In the genomic region with DNA sequence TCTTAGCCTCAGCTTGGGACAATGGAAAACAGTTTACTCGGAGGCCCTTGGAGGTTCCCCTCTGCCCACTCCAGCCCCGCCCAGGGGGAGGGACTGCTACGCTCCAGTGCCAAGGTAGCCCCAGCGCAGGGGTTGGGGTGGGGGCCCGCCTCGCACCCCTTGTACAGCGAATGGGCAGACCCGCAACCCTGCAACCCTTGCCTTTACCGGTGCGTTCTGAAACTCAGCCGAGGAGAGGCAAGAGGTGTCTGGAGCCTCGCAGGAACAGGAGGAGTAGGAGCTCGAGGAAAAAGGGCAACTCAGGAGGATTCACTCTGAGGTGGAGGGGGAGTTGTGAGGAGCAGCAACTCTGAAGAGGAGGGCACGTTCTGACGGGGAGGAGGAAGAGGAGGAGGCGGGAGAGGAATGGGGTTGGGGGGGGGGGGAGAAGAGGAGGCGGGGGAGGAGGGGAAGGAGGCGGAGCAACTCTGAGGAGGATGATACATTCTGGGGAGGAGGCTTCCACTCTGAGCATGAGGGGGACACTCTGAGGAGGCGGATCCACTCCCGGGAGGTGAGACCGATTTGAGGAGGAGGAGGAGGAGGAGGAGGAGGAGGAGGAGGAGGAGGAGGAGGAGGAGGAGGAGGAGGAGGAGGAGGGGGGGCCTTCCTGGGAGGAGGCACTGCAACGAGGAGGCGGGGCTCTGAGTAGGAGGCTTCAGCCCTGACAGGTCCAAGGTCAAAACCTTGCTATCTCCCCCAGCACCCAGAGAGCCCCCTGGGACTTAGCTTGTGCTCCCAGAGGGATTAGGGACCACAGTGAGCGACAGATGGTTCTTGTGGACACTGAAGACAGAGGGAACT, we compare ENCODE assay signal across 7 mouse cellular contexts. TPM values are rescaled to one million over a fixed set of nuclear protein-coding genes. Genes with fewer than 3 reads are reported as not detected.
A peak's percentile ranks its signal among the peaks of the same experiment; 100 is the strongest.
DNase-seq lines count a peak whose midpoint lies in the region; ATAC-seq and TF ChIP-seq lines count a peak whose summit lies in the region.

A gene (minus strand): TSS at position 390 of the 843 bp plus-strand sequence.

- TF ChIP-seq EP300 in MEL (IDR thresholded peaks at IDR 0.05; ENCODE audit: low read depth in 1 of 2, low read length in 2 of 2), result no peak

- no peak for TF ChIP-seq RAD21 in MEL (IDR thresholded peaks at IDR 0.05; ENCODE audit: low read depth, low read length)

- H3K4me2 ChIP-seq in forebrain, embryonic 13.5 days, result peak within 1 kb of the TSS; percentile 60

- peak; percentile 80 for ATAC-seq in forebrain, embryonic 13.5 days

- no peak within 1 kb of the TSS for H3K9ac ChIP-seq in MEL (ENCODE audit: control insufficient read depth, low read depth, low read length, poor library complexity, severe bottlenecking)
- H3K9ac ChIP-seq in forebrain, embryonic 13.5 days, result peak within 1 kb of the TSS; percentile 28

- H3K36me3 ChIP-seq in MEL (ENCODE audit: control insufficient read depth in 1 of 2, insufficient read depth in 2 of 2, low read length in 2 of 2), result no peaks in the 10 kb centered on the region
- no peaks in the 10 kb centered on the region for H3K36me3 ChIP-seq in forebrain, embryonic 13.5 days (ENCODE audit: poor library complexity, severe bottlenecking)

- TF ChIP-seq CTCF in MEL (IDR thresholded peaks at IDR 0.05 in 2 of 3, conservative IDR thresholded peaks at IDR 0.05 in 1 of 3; ENCODE audit: control insufficient read depth in 1 of 3, insufficient read depth in 1 of 3, low read depth in 2 of 3, low read length in 3 of 3, poor library complexity in 1 of 3, severe bottlenecking in 1 of 3), result no peak
- no peak for TF ChIP-seq CTCF in bone marrow, adult 2 months (IDR thresholded peaks at IDR 0.05; ENCODE audit: control insufficient read depth, insufficient read depth, low read length)

- peak within 1 kb of the TSS; percentile 4 to 37; a peak in 1 of 4 replicates for H3K4me3 ChIP-seq in MEL (ENCODE audit: control insufficient read depth in 1 of 2, insufficient read depth in 1 of 2, low read depth in 2 of 2, low read length in 2 of 2)
- H3K4me3 ChIP-seq in bone marrow, adult 2 months (replicated peaks; ENCODE audit: control insufficient read depth, low read depth, low read length), result peak within 1 kb of the TSS; percentile 67
- H3K4me3 ChIP-seq in forebrain, embryonic 13.5 days, result peak within 1 kb of the TSS; percentile 35

- WGBS in bone marrow, adult 2 months, result 5% methylated on average over 18 of the region's 24 CpGs
- under 1% methylated on average over 17 of the region's 24 CpGs for WGBS in forebrain, embryonic 13.5 days

- no peaks in the 10 kb centered on the region for H3K9me3 ChIP-seq in MEL (replicated peaks; ENCODE audit: insufficient read depth, low read length)
- no peaks in the 10 kb centered on the region for H3K9me3 ChIP-seq in forebrain, embryonic 13.5 days (replicated peaks)

- no peaks in the 10 kb centered on the region for H3K4me1 ChIP-seq in MEL (ENCODE audit: control insufficient read depth in 1 of 2, insufficient read depth in 2 of 2, low read length in 2 of 2)
- no peaks in the 10 kb centered on the region; the same call in 1 of the 2 replicates for H3K4me1 ChIP-seq in bone marrow, adult 2 months (ENCODE audit: control insufficient read depth, insufficient read depth, low read length)
- H3K4me1 ChIP-seq in forebrain, embryonic 13.5 days, result peaks cover 29% of the 10 kb centered on the region

- peak; percentile 7 for DNase-seq in MEL (ENCODE audit: low read depth, low spot score)
- DNase-seq in heart, postnatal 36 days, result peak; percentile 65 to 74
- peak; percentile 43 to 61 for DNase-seq in layer of hippocampus, postnatal 10 days (ENCODE audit: low spot score in 2 of 2)
- DNase-seq in lung, postnatal 25 days (ENCODE audit: low spot score), result peak; percentile 59
- DNase-seq in retina, embryonic 14.5 days (ENCODE audit: low spot score), result peak; percentile 58

- no peaks in the 10 kb centered on the region for H3K79me2 ChIP-seq in MEL (ENCODE audit: control insufficient read depth, insufficient read depth, low read length, poor library complexity)

- no peak for TF ChIP-seq POLR2A in MEL (IDR thresholded peaks at IDR 0.05; ENCODE audit: control insufficient read depth in 1 of 2, insufficient read depth in 1 of 2, low read depth in 1 of 2, low read length in 2 of 2, poor library complexity in 1 of 2)
- TF ChIP-seq POLR2A in bone marrow, adult 2 months (IDR thresholded peaks at IDR 0.05; ENCODE audit: borderline replicate concordance, control insufficient read depth, low read depth, low read length), result no peak

- no peak within 1 kb of the TSS for H3K27ac ChIP-seq in MEL (ENCODE audit: control insufficient read depth, low read depth, low read length)
- H3K27ac ChIP-seq in bone marrow, adult 2 months (ENCODE audit: control insufficient read depth, insufficient read depth, low read depth, low read length, poor library complexity), result peak within 1 kb of the TSS; percentile 72; the same call in 1 of the 2 replicates
- no peak within 1 kb of the TSS for H3K27ac ChIP-seq in forebrain, embryonic 13.5 days

- intact Hi-C loops in heart, postnatal 36 days (cut with DNase I), result loop anchor here (2.0 kb wide), 1 partner anchor 37 kb away; no protein-coding TSS in a partner anchor

- H3K27me3 ChIP-seq in MEL (ENCODE audit: control insufficient read depth in 1 of 2, insufficient read depth in 2 of 2, low read length in 2 of 2), result peaks cover 6 to 17% of the 10 kb centered on the region in 2 experiments
- H3K27me3 ChIP-seq in forebrain, embryonic 13.5 days, result no peaks in the 10 kb centered on the region

TF ChIP-seq in MEL, 35 proteins besides CTCF, POLR2A, EP300 and RAD21:
- TF ChIP-seq USF2 (IDR thresholded peaks at IDR 0.05; ENCODE audit: borderline replicate concordance in 1 of 2, insufficient read depth in 1 of 2, low read depth in 1 of 2, low read length in 2 of 2) (no peak), MAX (IDR thresholded peaks at IDR 0.05; ENCODE audit: low read length) (no peak), UBTF (IDR thresholded peaks at IDR 0.05; ENCODE audit: borderline replicate concordance, insufficient read depth, low read depth, low read length) (no peak), MEF2A (IDR thresholded peaks at IDR 0.05; ENCODE audit: extremely low read depth, insufficient replicate concordance, low read depth, low read length, poor library complexity, severe bottlenecking) (no peak), E2F4 (IDR thresholded peaks at IDR 0.05; ENCODE audit: borderline replicate concordance, low read depth, low read length) (no peak), HCFC1 (IDR thresholded peaks at IDR 0.05; ENCODE audit: low read depth, low read length) (no peak), TCF12 (IDR thresholded peaks at IDR 0.05; ENCODE audit: low read depth, low read length) (no peak), MXI1 (IDR thresholded peaks at IDR 0.05; ENCODE audit: low read depth, low read length) (no peak), TBP (IDR thresholded peaks at IDR 0.05; ENCODE audit: low read depth, low read length) (no peak), ZKSCAN1 (IDR thresholded peaks at IDR 0.05; ENCODE audit: low read depth, low read length) (no peak), JUND (IDR thresholded peaks at IDR 0.05; ENCODE audit: low read depth, low read length) (no peak)
TF ChIP-seq in MEL: peak in this region for 0.

RNA-seq across cellular contexts. Expression of the gene that starts here (rescaled TPM):
- not detected in 2 replicates for total RNA-seq in MEL (2012; rRNA removed)
- under 1 TPM in 1 of 2 experiments, not detected in 1; 0.10 TPM for polyA plus RNA-seq in MEL (2012; ENCODE audit: insufficient read depth in 1 of 2, insufficient read length in 2 of 2, low read depth in 1 of 2, low replicate concordance in 2 of 2, missing spikeins in 1 of 2)
- 5.2 and 7.2 TPM in 2 replicates for polyA plus RNA-seq in bone marrow, adult 2 months (2011; ENCODE audit: insufficient read depth, insufficient read length, low replicate concordance, missing spikeins)
- 1.6 and 1.7 TPM in 2 replicates for polyA plus RNA-seq in forebrain, embryonic 13.5 days (2015; fragmentation: Nextera tagmentation; extraction: Ambion mirVana)
- 10 to 100 TPM; 25.6 to 25.8 TPM for total RNA-seq in heart, postnatal 36 days (2021)
- total RNA-seq in layer of hippocampus, postnatal 10 days (2021), result 10 to 100 TPM; 18.8 to 19.5 TPM

Comparison
In these comparisons a context has a peak if more than half of its experiments do, and no peak if none do; other contexts are left out.
1. RNA of the gene that starts here (total RNA-seq): 25.6 to 25.8 TPM in heart, postnatal 36 days and 18.8 to 19.5 TPM in layer of hippocampus, postnatal 10 days; not detected in MEL; every median in the first group is over 10 times any median in the second.
2. Peak in DNase-seq and H3K4me3 ChIP-seq in MEL; RNA of the gene not detected or under 1 TPM.
3. DNase-seq: peak in every context shown above with its lines; median percentile 70 in heart, postnatal 36 days; 59 in lung, postnatal 25 days; 58 in retina, embryonic 14.5 days; 52 in layer of hippocampus, postnatal 10 days; 7 in MEL.
4. Peak in every context shown above with its lines, with median percentiles within 50 percentile points of each other: H3K4me3 ChIP-seq.